Mouse (Mus musculus) heart, embryonic 10.5 days (tissue): ENCODE results near the gene Ythdf1. TPM values are rescaled to one million over a fixed set of nuclear protein-coding genes. Genes with fewer than 3 reads are reported as not detected.

Experiments used
- DNase-seq: peaks from one replicate; pipeline ENCODE4 v3.0.0-alpha.2; 2017; ENCODE audit warnings: low spot score
- H3K27ac ChIP-seq: fragments of 300-500 bp; sonication (generic); 2 replicates; pipeline ENCODE4 v1.5.1; 2016; ENCODE audit warnings: mild to moderate bottlenecking
- H3K27me3 ChIP-seq: fragments of 300-500 bp; sonication (generic); 2 replicates; pipeline ENCODE4 v1.6.1; 2016; ENCODE audit warnings: mild to moderate bottlenecking; ENCODE audit not compliant: poor library complexity, insufficient read depth, severe bottlenecking
- H3K36me3 ChIP-seq: fragments of 300-500 bp; sonication (generic); 2 replicates; pipeline ENCODE4 v1.6.1; 2016; ENCODE audit warnings: mild to moderate bottlenecking, moderate library complexity
- H3K4me1 ChIP-seq: fragments of 300-500 bp; sonication (generic); 2 replicates; pipeline ENCODE4 v1.6.1; 2016; ENCODE audit warnings: mild to moderate bottlenecking
- H3K4me3 ChIP-seq: fragments of 300-500 bp; sonication (generic); 2 replicates; pipeline ENCODE4 v1.5.1; 2016; ENCODE audit warnings: mild to moderate bottlenecking, moderate library complexity
- H3K9me3 ChIP-seq: fragments of 300-500 bp; sonication (generic); 2 replicates; pipeline ENCODE4 v1.6.1; 2016; ENCODE audit warnings: mild to moderate bottlenecking, moderate library complexity
- WGBS: fragments of 180-500 bp; shearing (Covaris S2); methylation state at CpG from one replicate; pipeline ENCODE4 v1.1.7; 2016; 5-methylcytosine and 5-hydroxymethylcytosine counted together
- polyA plus RNA-seq: library from polyadenylated mRNA; unstranded; fragments of >200 nt; fragmentation: Nextera tagmentation; extraction: Ambion mirVana; gene quantifications from 2 replicates; pipeline ENCODE4 v1.2.1, GENCODE M21; 2016

Gene Ythdf1
- 42.3 and 43.9 TPM in 2 replicates for polyA plus RNA-seq

DNA sequence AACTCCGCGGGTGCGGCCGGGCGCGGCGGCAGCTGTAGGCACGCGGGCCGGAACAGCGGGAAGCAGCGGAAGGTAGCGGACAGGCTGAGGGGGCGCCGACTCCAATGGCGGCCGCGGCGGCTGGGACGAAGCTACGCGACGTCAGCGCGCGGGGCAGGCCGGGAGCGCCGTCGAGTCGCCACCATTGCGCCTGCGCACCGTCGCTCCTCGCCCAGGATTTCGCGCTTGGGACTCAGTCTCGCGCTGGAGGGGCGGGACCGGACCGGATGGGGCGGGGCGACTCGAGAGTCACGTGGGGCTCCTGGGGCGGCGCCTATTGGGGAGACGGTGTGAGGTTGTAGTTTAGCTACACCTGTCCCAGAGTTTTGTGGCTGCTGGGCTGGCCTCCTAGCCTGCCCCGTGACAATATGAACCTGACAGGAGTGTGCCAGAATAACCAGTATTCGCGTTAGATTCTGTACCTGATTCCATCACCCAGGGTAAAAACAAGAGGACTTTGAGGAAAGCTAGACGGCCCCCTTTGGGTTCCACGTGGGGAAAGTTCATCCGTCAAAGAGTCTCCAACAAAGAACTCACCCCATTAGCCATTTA, at the start of gene Ythdf1:
Ythdf1 (minus strand) TSS at position 140 of the 591 bp plus-strand sequence.
- H3K9me3 ChIP-seq: no peaks in the 10 kb centered on the region
- under 1% methylated on average over 53 of the region's 56 CpGs for WGBS

DNA sequence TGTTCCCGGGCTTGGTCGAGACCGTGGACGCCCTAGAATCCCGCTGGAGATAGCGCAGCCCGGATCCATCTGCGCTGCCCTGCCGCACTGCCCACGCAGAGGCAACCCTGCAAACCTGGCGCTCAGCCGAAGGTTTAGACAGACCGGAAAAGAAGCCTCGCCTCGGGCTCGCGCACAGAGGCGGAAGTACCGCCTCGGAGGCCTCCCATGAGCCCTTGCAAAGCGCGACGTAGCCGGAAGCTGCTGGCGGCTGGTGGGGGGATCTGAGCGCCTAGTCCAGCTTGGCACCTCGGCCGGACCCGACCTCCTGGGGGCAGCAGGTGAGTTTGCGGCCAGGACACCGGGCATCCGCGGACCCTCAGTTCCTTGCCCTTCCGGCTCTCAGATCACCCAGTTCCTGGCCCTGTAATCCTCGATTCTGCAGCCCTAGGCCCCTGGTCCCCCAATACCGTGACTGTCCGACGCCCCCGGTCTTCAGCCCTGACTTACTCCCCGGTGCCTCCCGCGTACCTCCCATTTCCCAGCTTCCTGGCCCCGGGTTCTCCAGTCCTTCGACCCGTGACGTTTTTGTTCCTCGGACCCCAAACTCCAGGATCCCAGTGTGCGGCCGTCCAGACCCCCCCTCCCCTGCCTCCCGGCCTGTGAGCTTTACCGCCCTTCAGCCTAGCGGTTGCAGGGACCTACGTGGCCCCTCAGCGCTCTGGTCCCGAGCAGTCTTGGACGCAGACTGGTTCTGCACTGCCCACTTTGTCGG, 46.4 kb upstream of the Ythdf1 start, which contains the start of gene Arfgap1:
Arfgap1 (plus strand) TSS at position 216 of the 754 bp plus-strand sequence.
- peak within 1 kb of the TSS; percentile 96 for H3K4me3 ChIP-seq
- peak within 1 kb of the TSS; percentile 95 for H3K27ac ChIP-seq
- WGBS: under 1% methylated on average over 57 of the region's 57 CpGs
- peaks cover 33% of the 10 kb centered on the region for H3K4me1 ChIP-seq
- peak; percentile 96 for DNase-seq
- peaks cover 32% of the 10 kb centered on the region for H3K36me3 ChIP-seq
- no peaks in the 10 kb centered on the region for H3K27me3 ChIP-seq
- no peaks in the 10 kb centered on the region for H3K9me3 ChIP-seq

More for the DNA sequence above, at the start of gene Ythdf1:
- H3K4me3 ChIP-seq: peak within 1 kb of the TSS; percentile 100
- peak within 1 kb of the TSS; percentile 99 for H3K27ac ChIP-seq
- peaks cover 9% of the 10 kb centered on the region for H3K4me1 ChIP-seq
- peaks cover 5% of the 10 kb centered on the region for H3K27me3 ChIP-seq
- H3K36me3 ChIP-seq: peaks cover 27% of the 10 kb centered on the region
- DNase-seq: peak; percentile 98

DNA sequence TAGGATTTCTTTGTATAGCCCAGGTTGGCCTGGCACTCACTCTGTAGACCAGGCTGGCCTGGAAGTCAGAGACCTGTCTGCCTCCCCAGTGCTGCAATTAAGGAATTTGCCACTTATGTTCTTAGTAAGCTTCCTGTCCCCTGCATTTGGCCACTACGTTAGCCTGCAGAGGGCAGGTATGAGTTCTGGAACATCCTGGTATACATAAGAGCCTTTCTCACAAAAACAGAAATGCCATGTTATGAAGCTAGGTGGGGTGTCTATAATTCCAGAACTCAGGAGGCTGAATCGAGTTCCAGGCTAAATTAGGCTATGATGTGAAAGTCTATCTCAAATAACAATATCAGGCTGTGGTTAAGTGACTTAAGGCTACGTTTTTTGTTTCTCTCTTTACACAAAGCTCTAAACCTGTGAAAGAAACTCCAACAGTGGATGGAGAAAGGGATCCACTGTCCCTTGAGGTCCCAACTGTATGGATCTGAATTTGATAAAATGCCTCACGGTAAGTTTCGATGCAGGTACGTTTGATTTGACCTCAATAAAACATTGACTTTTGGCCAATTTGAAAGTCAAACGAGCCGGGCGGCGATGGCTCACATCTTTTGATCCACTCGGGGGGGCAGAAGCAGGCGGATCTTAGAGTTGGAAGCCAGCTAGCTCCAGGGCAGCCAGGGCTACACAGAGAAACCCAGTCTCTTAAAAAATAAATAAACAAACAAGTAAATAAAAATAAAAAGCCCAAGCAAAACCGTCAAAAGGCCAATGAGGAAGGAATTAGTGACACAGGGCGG, 45.5 kb upstream of the Ythdf1 start:
- no peak for DNase-seq
- 17% methylated on average over 14 of the region's 14 CpGs for WGBS
- Histone ChIP-seq H3K4me1 (peaks cover 35% of the 10 kb centered on the region), H3K4me3 (peak overlapping the region; percentile 96), H3K36me3 (peaks cover 23% of the 10 kb centered on the region), H3K9me3 (no peaks in the 10 kb centered on the region), H3K27me3 (no peaks in the 10 kb centered on the region), H3K27ac (peak overlapping the region; percentile 95)

DNA sequence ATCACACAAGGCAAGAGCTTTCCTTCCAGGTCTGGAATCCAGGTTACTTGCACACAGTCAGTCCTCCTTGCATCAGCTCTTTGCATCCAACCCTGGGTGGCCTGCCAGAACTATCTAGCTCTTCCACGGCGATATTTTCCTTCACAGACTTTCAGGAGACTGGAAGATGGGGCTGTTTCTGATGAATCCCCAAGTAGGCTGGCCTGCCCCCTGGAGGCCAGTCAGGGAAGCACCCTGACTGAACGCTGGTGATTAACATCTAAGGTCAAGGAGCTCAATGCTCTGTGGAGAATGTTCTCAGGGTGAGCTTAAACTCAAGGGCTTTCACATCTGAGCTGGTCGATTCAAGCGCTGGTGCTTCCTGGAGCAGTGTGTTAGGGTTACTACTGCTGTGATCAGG, 43.2 kb upstream of the Ythdf1 start:
- no peak for DNase-seq
- 6% methylated on average over 5 of the region's 5 CpGs for WGBS
- Histone ChIP-seq H3K9me3 (no peaks in the 10 kb centered on the region), H3K36me3 (peaks cover 3% of the 10 kb centered on the region), H3K4me3 (no peak overlapping the region), H3K4me1 (peaks cover 35% of the 10 kb centered on the region), H3K27ac (0 out of 2 replicates have a peak overlapping the region, but pooled peaks have one; percentile 67), H3K27me3 (no peaks in the 10 kb centered on the region)

DNA sequence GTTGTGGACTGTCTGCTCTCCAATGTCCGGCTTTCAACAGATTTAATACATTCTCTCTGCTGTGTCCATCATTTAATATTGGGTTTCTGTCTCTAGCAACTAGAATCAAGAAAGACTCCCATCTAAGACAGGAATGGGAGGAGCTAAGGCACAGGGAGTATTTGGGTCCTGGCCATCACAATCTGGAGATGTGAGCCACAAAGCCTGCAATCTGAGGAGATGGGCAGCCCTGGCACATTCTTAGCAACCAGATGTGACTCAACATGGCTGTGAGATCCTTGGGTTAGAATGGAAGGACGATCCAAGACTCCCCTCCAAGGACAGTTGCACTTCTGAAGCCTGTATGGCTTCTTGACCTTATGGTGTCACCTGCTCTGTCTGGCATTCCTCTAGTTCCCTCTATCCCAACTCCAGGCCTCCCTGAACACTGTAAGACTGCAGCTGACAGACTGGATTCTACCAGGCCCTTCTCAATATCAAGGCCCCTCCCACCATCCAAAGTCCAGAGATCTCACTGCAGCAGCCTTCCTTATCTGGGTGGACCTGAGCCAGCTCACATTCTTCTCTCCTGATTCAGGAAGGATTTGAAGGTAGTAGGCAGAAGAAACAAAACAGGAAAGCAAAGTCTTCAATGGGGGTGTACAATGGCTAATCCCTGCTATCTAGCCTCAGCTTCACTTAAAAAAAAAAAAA, 42.0 kb upstream of the Ythdf1 start:
- Histone ChIP-seq H3K27me3 (no peaks in the 10 kb centered on the region), H3K27ac (no peak overlapping the region), H3K4me1 (peaks cover 26% of the 10 kb centered on the region), H3K4me3 (no peak overlapping the region), H3K9me3 (no peaks in the 10 kb centered on the region), H3K36me3 (no peaks in the 10 kb centered on the region)
- DNase-seq: no peak
- 53% methylated on average over 2 of the region's 2 CpGs for WGBS

DNA sequence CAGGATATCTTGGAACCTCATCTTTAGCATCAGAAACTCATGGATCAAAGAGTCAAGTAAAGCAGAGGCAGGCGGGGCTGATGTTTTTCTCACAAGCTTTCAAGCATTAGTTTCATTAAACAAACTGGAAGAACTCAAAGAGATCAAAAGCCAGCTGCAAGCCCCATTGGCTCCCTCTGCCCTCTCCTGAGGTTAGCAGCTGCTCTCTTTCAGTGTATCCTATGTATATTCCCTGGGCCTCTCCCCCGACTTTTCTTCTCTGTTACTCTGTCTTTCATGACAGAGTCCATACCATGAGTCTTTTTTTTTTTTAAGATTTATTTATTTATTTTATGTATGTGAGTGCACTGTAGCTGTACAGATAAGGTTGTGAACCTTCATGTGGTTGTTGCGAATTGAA, 39.4 kb upstream of the Ythdf1 start:
- Histone ChIP-seq H3K4me3 (no peak overlapping the region), H3K9me3 (no peaks in the 10 kb centered on the region), H3K36me3 (no peaks in the 10 kb centered on the region), H3K27me3 (peaks cover 20% of the 10 kb centered on the region), H3K27ac (no peak overlapping the region), H3K4me1 (peaks cover 21% of the 10 kb centered on the region)
- no peak for DNase-seq
- 64% methylated on average over 3 of the region's 3 CpGs for WGBS

DNA sequence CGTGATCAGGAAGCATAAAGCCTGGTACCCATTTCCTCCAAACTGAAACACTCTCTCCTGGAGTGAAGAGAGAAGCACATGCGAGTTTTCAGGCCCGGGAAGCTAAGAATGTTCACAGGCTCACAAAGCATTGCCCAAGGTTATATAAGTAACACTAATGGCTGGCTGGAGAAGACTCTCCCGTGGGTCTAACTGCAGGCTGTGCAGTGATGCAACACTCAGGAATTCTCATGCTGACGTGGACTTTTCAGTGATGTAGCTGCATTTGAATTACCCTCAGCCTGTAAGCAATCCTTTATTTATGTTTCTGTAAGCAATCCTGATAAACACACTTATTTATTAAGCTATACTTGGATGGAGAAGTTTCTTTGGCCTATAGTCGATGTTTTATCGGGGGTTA, 38.9 kb upstream of the Ythdf1 start:
- Histone ChIP-seq H3K27ac (no peak overlapping the region), H3K27me3 (peaks cover 26% of the 10 kb centered on the region), H3K4me1 (peaks cover 27% of the 10 kb centered on the region), H3K36me3 (no peaks in the 10 kb centered on the region), H3K4me3 (no peak overlapping the region), H3K9me3 (no peaks in the 10 kb centered on the region)
- 74% methylated on average over 7 of the region's 7 CpGs for WGBS
- DNase-seq: no peak

DNA sequence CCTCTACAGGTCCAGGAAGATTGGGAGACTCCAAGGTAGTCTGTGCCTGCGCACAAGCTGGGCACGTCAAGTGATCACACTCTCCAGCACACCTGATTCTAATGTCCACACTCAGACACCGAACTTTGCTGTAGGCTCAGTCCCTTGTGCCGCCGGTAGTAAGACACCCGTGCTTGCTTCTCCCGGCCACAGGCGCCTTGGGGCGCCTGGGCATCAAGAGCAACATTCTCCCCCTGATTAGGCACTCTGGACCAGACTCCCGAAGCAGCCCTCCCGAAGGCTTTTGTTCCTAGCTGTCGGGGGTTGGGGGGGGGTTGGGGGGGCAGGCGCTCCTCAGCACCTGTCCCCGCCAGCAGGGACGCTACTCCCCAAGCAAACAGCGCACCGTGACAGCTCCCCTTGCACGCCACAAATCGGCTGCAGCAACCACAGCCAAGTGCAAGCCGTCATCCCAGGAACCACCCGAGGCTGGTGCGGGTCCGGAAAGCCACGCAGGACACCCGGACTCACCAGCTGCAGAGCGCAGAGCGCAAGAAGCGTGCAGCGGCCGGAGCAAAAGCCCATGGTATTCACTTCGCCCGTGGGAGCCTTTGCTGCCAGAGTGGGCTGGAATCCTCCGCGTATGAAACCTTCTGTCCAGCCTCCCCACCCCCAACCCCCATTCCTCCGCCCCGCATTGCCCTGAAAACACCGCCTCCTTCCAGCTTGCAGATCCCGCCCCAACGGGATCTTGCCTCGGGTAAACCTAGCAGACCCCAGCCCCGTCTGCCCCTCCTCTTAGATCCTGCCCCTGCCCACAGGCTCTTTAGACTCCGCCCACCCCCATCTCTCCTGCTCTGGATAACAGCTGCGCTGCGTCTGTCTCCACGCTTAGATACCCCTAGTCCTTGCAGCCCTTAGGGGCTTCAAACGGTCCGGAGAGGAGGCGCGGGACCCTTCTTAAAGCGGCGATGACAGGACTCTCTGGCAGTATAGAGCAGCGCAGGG, 33.6 kb upstream of the Ythdf1 start, which contains the start of gene Nkain4:
Nkain4 (minus strand) TSS at position 639 of the 987 bp plus-strand sequence.
- peak within 1 kb of the TSS; percentile 75 for H3K4me3 ChIP-seq

DNA sequence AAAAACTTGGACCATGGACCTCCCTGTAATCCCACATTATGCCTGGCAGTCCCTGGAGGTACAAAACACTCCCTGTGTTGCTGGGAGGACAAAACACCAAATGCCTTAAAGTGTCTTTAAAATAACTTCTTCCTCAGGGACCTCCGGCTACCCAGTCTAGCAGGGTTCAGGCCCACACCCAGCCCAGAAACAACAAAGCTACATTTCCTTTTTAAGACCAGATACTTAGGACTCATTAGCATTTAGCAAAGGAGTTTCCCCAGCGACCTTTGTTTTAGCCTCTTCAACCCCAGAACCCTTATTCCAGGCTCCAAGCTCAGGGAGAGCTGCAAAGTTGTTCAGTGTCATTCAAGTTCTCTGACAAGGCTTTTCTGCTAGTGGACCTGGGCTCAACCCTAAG, 32.9 kb upstream of the Ythdf1 start:
- WGBS: 30% methylated on average over 2 of the region's 2 CpGs
- H3K4me3 ChIP-seq: peak overlapping the region; percentile 75
- no peaks in the 10 kb centered on the region for H3K9me3 ChIP-seq
- H3K4me1 ChIP-seq: peaks cover 34% of the 10 kb centered on the region
- no peak for DNase-seq
- H3K36me3 ChIP-seq: no peaks in the 10 kb centered on the region
- peak overlapping the region; percentile 81; the same call in 1 of the 2 replicates for H3K27ac ChIP-seq
- H3K27me3 ChIP-seq: peaks cover 76% of the 10 kb centered on the region

More for the DNA sequence above, 33.6 kb upstream of the Ythdf1 start, which contains the start of gene Nkain4:
- Histone ChIP-seq H3K36me3 (no peaks in the 10 kb centered on the region), H3K27ac (peak within 1 kb of the TSS; percentile 81), H3K9me3 (no peaks in the 10 kb centered on the region), H3K27me3 (peaks cover 74% of the 10 kb centered on the region), H3K4me1 (peaks cover 34% of the 10 kb centered on the region)
- DNase-seq: peak; percentile 87
- under 1% methylated on average over 52 of the region's 52 CpGs for WGBS

DNA sequence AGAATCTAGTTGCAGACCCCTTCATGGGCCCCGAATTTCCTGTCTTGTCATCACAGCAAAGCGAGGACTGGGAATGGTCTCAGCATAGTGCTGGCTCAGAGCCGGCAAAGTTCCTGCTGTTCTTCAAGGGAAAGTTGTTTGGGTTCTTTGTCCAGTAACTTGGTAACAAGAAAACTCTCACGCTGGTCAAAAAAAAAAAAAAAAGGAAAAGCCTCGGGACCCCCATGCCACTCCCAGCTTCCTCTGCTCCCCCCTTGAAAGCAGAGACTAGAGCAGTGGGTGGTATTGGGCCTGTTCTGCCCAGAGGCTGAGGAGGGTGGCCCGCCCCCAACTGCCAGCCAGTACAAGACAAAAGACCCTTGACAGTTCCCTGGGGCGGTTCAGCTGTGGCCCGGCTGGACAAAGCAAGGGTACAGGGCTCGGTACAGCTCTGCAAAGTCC, 32.0 kb upstream of the Ythdf1 start:
- no peak for DNase-seq
- Histone ChIP-seq H3K36me3 (no peaks in the 10 kb centered on the region), H3K27me3 (peaks cover 76% of the 10 kb centered on the region), H3K9me3 (no peaks in the 10 kb centered on the region), H3K27ac (no peak overlapping the region), H3K4me3 (peak overlapping the region; percentile 75), H3K4me1 (peaks cover 34% of the 10 kb centered on the region)
- WGBS: 17% methylated on average over 9 of the region's 9 CpGs

DNA sequence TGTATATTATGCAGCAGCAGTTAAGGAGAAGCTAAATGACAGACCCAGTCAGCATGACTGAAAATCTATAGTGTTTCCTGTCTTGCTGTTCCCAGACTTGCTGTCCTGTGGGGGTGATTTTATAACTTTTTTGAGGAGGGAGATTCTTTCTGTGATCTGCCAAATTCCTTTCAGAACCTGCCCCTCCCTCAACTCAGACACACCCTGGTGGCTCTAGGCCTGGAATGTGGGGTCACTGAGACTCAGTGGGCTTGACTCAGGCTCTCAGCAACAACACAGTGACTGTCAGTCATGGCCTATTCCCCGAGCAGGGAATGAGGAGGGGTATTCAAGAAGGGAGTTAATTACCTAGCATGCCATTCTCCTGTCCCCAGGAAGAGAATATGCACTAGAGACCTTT, 29.2 kb upstream of the Ythdf1 start:
- Histone ChIP-seq H3K36me3 (no peaks in the 10 kb centered on the region), H3K9me3 (no peaks in the 10 kb centered on the region), H3K27me3 (peaks cover 53% of the 10 kb centered on the region), H3K4me1 (peaks cover 30% of the 10 kb centered on the region), H3K27ac (no peak overlapping the region), H3K4me3 (no peak overlapping the region)
- DNase-seq: no peak
- WGBS: 50% methylated on average over 1 of the region's 1 CpGs
